Mouse (Mus musculus) heart, postnatal 0 days (tissue): ENCODE measurements around the gene Rlbp1. TPM values are rescaled to one million over a fixed set of nuclear protein-coding genes. Genes with fewer than 3 reads are reported as not detected.

ENCODE experiments used
- ATAC-seq: fragments of 200-750 bp; cut with Nextera tagmentation; 2 replicates; pipeline ENCODE4 v1.8.0; 2017; ENCODE audit warnings: low read depth, moderate number of reproducible peaks, moderate library complexity; ENCODE audit not compliant: insufficient read depth
- DNase-seq: peaks from one replicate; pipeline ENCODE4 v3.0.0-alpha.2; 2016; ENCODE audit warnings: low spot score
- H3K27ac ChIP-seq: fragments of 300-500 bp; sonication (generic); 2 replicates; pipeline ENCODE4 v1.5.1; 2014; ENCODE audit warnings: low read depth, mild to moderate bottlenecking
- H3K27me3 ChIP-seq: fragments of 300-500 bp; sonication (generic); 2 replicates; pipeline ENCODE4 v1.6.1; 2014; ENCODE audit warnings: low read length, mixed read lengths; ENCODE audit not compliant: control insufficient read depth, insufficient read depth
- H3K36me3 ChIP-seq: fragments of 300-500 bp; sonication (generic); replicated peaks from 2 replicates; pipeline ENCODE4 v1.6.1; 2014; ENCODE audit warnings: low read length, mixed read lengths; ENCODE audit not compliant: control insufficient read depth, insufficient read depth
- H3K4me1 ChIP-seq: fragments of 300-500 bp; sonication (generic); 2 replicates; pipeline ENCODE4 v1.6.1; 2014; ENCODE audit warnings: antibody characterized with exemption; ENCODE audit not compliant: control insufficient read depth, insufficient read depth
- H3K4me2 ChIP-seq: fragments of 300-500 bp; sonication (generic); 2 replicates; pipeline ENCODE4 v1.6.1; 2014; ENCODE audit warnings: low read depth, mild to moderate bottlenecking, low read length, moderate library complexity
- H3K4me3 ChIP-seq: fragments of 300-500 bp; sonication (generic); 2 replicates; pipeline ENCODE4 v1.5.1; 2014; ENCODE audit warnings: low read depth, low read length
- H3K9ac ChIP-seq: fragments of 300-500 bp; sonication (generic); replicated peaks from 2 replicates; pipeline ENCODE4 v1.6.1; 2014; ENCODE audit warnings: low read depth, low read length, mixed read lengths
- H3K9me3 ChIP-seq: fragments of 300-500 bp; sonication (generic); replicated peaks from 2 replicates; pipeline ENCODE4 v1.6.1; 2016; ENCODE audit warnings: low read length; ENCODE audit not compliant: control insufficient read depth
- CTCF ChIP-seq: IDR thresholded peaks from 2 replicates; pipeline ENCODE4 v1.5.1; 2016; ENCODE audit warnings: antibody characterized with exemption, control low read depth, low read depth
- EP300 ChIP-seq: IDR thresholded peaks from 2 replicates; pipeline ENCODE4 v1.6.1; 2016; ENCODE audit warnings: antibody characterized with exemption, low read depth
- WGBS: fragments of 180-500 bp; shearing (Covaris S2); extraction: QIAGEN DNeasy Blood & Tissue Kit; methylation state at CpG from one replicate; pipeline ENCODE4 v1.1.7; 2014; 5-methylcytosine and 5-hydroxymethylcytosine counted together
- polyA plus RNA-seq: library from polyadenylated mRNA; unstranded; fragments of >200 nt; fragmentation: Nextera tagmentation; extraction: Ambion mirVana; gene quantifications from 2 replicates; pipeline ENCODE4 v1.2.1, GENCODE M21; 2015
- total RNA-seq: library from RNA; depleted of rRNA; stranded (reverse); fragments of >200 nt; gene quantifications from 2 replicates; pipeline ENCODE4 v1.2.3, GENCODE M21; 2014; ENCODE audit warnings: low replicate concordance

The Rlbp1 gene
- total and polyA plus RNA-seq, 2 experiments from 2014 or later = not detected

DNA sequence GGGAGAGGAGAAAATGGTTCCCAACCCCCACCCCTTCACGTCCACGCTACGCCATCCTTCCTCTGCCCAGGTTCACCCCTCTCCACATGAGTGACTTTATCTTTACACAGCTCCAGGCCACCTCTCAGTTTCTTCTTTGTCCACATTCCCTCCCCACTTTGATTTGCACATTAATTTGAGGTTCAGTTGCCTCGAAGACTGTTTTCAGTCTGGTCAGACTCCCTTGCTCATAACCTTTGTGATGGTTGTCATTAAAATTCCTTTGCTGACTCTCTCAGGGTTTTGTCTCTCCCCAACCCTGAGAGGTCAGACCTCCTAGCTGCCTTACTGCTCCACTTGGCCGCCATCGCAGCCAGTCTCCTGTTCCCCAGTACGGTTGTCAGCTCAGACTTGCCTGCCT, 7.8 kb upstream of the Rlbp1 start:
- Histone ChIP-seq H3K9me3 (no peaks in the 10 kb centered on the region), H3K27me3 (no peaks in the 10 kb centered on the region), H3K4me2 (no peak overlapping the region), H3K36me3 (no peaks in the 10 kb centered on the region), H3K4me3 (no peak overlapping the region), H3K9ac (no peak overlapping the region), H3K4me1 (no peaks in the 10 kb centered on the region), H3K27ac (no peak overlapping the region)
- TF ChIP-seq EP300 (no peak), CTCF (no peak)
- DNase-seq = no peak
- 71% methylated on average over 7 of the region's 7 CpGs for WGBS
- ATAC-seq = no peak

DNA sequence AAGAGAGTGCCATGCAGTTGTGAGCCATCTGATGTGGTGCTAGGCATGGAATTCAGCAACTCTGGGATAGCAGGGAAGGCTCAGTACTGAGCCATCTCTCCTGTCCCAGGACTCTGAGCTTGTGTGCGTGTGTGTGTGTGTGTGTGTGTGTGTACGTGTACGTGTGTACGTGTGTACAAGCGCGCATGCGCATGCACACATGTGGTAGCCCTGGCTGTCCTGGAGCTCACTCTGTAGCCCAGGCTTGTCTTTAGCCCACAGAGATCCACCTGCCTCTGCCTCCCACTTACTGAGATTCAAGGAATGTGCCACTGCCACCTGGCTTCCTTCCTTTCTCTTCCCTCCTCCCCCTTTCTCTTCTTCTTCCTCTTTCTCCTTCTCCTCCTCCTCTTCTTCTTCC, 7.1 kb upstream of the Rlbp1 start:
- WGBS = 97% methylated on average over 7 of the region's 7 CpGs
- ATAC-seq (no peak), DNase-seq (no peak)
- no peak for TF ChIP-seq EP300
- TF ChIP-seq CTCF = no peak
- Histone ChIP-seq H3K9ac (no peak overlapping the region), H3K4me3 (no peak overlapping the region), H3K4me1 (no peaks in the 10 kb centered on the region), H3K27ac (no peak overlapping the region), H3K27me3 (no peaks in the 10 kb centered on the region), H3K4me2 (no peak overlapping the region), H3K36me3 (no peaks in the 10 kb centered on the region), H3K9me3 (no peaks in the 10 kb centered on the region)

DNA sequence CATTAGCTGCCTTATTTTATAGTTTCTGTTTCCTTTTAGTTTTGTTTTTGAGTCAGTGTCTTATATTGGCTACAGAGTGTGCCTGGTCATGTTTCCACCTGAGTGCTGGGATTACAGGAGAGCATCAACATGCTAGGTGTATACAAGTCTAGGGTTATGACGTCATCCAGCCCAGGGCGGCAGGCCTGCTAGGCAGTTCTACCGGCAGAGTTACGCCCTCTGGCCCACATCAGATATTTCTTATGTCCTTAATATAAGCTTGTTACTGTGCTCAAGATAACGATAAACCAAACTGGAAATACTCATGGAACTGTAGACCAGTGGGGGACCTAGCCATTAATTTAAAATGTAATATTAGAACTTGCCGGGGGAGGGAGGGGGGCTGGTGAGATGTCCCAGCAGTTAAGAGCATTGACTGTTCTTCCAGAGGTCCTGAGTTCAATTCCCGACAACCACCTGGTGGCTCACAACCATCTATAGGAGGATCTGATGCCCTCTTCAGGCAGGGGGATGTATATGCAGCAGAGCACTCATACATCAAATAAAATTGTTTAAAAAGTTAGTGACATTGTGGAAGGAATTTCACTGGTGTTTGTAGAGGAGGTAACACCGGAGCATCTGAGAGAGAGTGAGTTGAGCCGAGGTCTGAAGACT, 6.1 kb upstream of the Rlbp1 start:
- ATAC-seq = no peak
- Histone ChIP-seq H3K27ac (no peak overlapping the region), H3K36me3 (no peaks in the 10 kb centered on the region), H3K4me2 (peak overlapping the region; percentile 92), H3K4me3 (peak overlapping the region; percentile 58), H3K9me3 (no peaks in the 10 kb centered on the region), H3K4me1 (no peaks in the 10 kb centered on the region), H3K9ac (0 out of 2 replicates have a peak overlapping the region, but pooled peaks have one; percentile 61), H3K27me3 (no peaks in the 10 kb centered on the region)
- TF ChIP-seq CTCF (0 out of 2 replicates have a peak, but pooled peaks have one; percentile 10), EP300 (no peak)
- WGBS = 51% methylated on average over 9 of the region's 9 CpGs
- no peak for DNase-seq

DNA sequence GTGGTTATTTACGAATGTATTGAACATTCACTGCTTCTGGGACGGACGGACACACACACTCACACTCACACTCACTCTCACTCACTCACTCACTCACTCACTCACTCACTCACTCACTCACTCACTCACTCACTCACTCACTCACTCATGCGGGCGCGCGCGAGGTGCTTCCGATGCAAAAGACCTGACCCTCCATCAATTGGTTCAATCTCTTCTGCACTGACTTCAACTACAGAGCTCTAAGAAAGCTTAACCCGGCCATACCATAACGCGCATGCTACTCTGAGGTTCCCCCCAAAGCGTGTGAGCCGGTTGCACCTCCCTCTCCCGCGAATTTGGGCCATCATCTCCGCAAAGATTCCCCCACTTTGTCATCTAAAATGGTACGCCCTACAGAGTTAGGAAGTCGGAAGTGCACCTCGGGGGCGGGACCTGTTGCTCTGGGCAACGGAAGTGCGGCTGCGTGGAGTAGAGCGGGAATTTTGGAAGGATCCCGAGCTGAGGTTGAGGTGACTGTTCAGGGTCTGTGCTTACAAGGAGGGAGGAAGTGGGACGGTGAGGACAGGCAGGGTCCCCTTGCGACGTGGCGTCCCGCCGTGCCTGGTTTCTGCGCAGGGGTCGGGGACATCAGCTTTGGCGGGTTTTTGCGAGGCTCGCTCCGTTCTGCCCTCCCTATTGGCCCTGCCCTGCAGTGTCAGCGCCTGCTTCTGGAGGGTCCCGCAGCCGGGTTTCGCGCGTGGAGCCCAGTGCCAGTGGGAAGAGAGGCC, 5.2 kb upstream of the Rlbp1 start, which contains the start of gene Fanci:
Gene Fanci (plus strand): TSS at position 47 of the 767 bp plus-strand sequence.
- DNase-seq (peak; percentile 84), ATAC-seq (peak; percentile 95)
- Histone ChIP-seq H3K36me3 (no peaks in the 10 kb centered on the region), H3K9ac (peak within 1 kb of the TSS; percentile 61), H3K27ac (peak within 1 kb of the TSS; percentile 77), H3K9me3 (no peaks in the 10 kb centered on the region), H3K4me2 (peak within 1 kb of the TSS; percentile 92), H3K4me3 (peak within 1 kb of the TSS; percentile 58), H3K4me1 (no peaks in the 10 kb centered on the region), H3K27me3 (no peaks in the 10 kb centered on the region)
- TF ChIP-seq EP300 (no peak), CTCF (no peak)
- under 1% methylated on average over 44 of the region's 44 CpGs for WGBS

DNA sequence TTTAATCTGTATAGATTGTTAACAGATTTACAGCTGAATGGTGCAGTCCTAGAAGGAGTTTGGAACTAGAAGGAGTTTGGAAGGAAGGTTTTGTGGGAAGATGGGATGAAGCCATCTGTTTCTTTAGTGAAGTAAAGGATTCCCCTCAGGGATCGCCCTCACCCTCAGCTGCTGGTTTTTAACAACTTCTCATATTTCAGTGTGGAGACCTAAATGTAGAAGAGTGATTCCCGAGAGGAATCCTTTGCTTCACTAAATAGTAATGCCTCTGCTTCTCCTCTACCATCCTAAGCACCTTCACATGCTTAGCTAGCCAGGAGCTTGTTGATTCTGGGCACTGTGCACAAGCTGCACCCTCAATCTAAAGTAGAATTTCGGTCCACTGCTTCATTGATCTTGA, 4.6 kb upstream of the Rlbp1 start:
- no peaks in the 10 kb centered on the region for H3K36me3 ChIP-seq
- no peak for TF ChIP-seq EP300
- TF ChIP-seq CTCF = no peak
- WGBS = 3% methylated on average over 3 of the region's 3 CpGs
- peak overlapping the region; percentile 77 for H3K27ac ChIP-seq
- DNase-seq = no peak
- peak overlapping the region; percentile 92 for H3K4me2 ChIP-seq
- H3K4me3 ChIP-seq = peak overlapping the region; percentile 58
- H3K9me3 ChIP-seq = no peaks in the 10 kb centered on the region
- no peak for ATAC-seq
- H3K27me3 ChIP-seq = no peaks in the 10 kb centered on the region
- peak overlapping the region; percentile 61 for H3K9ac ChIP-seq
- no peaks in the 10 kb centered on the region for H3K4me1 ChIP-seq
